Mouse (Mus musculus): Measurements from ENCODE around the gene Atp8b4.

GRCm38 (mm10) chr2:126445039-126445438 is 55.4 kb downstream of the Atp8b4 start:
- TF ChIP-seq CTCF (IDR thresholded peaks at IDR 0.05) (no peak), EP300 (IDR thresholded peaks at IDR 0.05) (no peak)
